Mouse (Mus musculus) MEL (cell line): ENCODE measurements at regions not wholly inside any gene's neighbourhood (a gene's known extent, or its start where the extent isn't known, plus 50 kb on each side); places are given as distances from the start of the nearest gene placed in this dataset.

Experiments used
- CHD2 ChIP-seq: IDR thresholded peaks from 2 replicates; pipeline ENCODE4 v1.6.1; 2011; ENCODE audit warnings: low read length, improper control_type of control experiment
- CTCF ChIP-seq, 3 experiments: IDR thresholded peaks in 2 of 3; conservative IDR thresholded peaks in 1 of 3; 2 replicates each; pipeline ENCODE4 v1.5.1; 2011 to 2012; ENCODE audit warnings: low read length in 3 of 3, low read depth in 2 of 3, mild to moderate bottlenecking in 2 of 3, improper control_type of control experiment in 1 of 3, inconsistent platforms in 1 of 3, mixed read lengths in 1 of 3, moderate library complexity in 1 of 3; ENCODE audit not compliant: control insufficient read depth in 1 of 3, insufficient read depth in 1 of 3, poor library complexity in 1 of 3, severe bottlenecking in 1 of 3
- E2F4 ChIP-seq: IDR thresholded peaks from 2 replicates; pipeline ENCODE4 v1.6.1; 2011; ENCODE audit warnings: low read depth, low read length, improper control_type of control experiment, borderline replicate concordance
- HCFC1 ChIP-seq: IDR thresholded peaks from 2 replicates; pipeline ENCODE4 v1.6.1; 2012; ENCODE audit warnings: low read depth, mild to moderate bottlenecking, inconsistent platforms, low read length, improper control_type of control experiment, moderate library complexity
- MAFK ChIP-seq: IDR thresholded peaks from 2 replicates; pipeline ENCODE4 v1.6.1; 2011; ENCODE audit warnings: low read depth, mild to moderate bottlenecking, low read length, improper control_type of control experiment, borderline replicate concordance
- MAX ChIP-seq: IDR thresholded peaks from 2 replicates; pipeline ENCODE4 v1.6.1; 2011; ENCODE audit warnings: low read length, improper control_type of control experiment
- NELFE ChIP-seq: IDR thresholded peaks from 2 replicates; pipeline ENCODE4 v1.6.1; 2011; ENCODE audit warnings: low read depth, low read length, improper control_type of control experiment
- NRF1 ChIP-seq: IDR thresholded peaks from 2 replicates; pipeline ENCODE4 v1.6.1; 2014; ENCODE audit warnings: low read depth, mild to moderate bottlenecking, inconsistent platforms, low read length, improper control_type of control experiment, moderate library complexity; ENCODE audit not compliant: poor library complexity, insufficient read depth, severe bottlenecking
- POLR2A ChIP-seq, 2 experiments: IDR thresholded peaks; 2 replicates each; pipeline ENCODE4 v1.6.1; 2011 to 2012; ENCODE audit warnings: low read length in 2 of 2, mild to moderate bottlenecking in 2 of 2, control low read depth in 1 of 2, improper control_type of control experiment in 1 of 2, low read depth in 1 of 2, moderate library complexity in 1 of 2; ENCODE audit not compliant: control insufficient read depth in 1 of 2, insufficient read depth in 1 of 2, poor library complexity in 1 of 2
- SIN3A ChIP-seq: IDR thresholded peaks from 2 replicates; pipeline ENCODE4 v1.6.1; 2012; ENCODE audit warnings: low read length, improper control_type of control experiment, inconsistent platforms
- ZKSCAN1 ChIP-seq: IDR thresholded peaks from 2 replicates; pipeline ENCODE4 v1.6.1; 2012; ENCODE audit warnings: low read depth, mild to moderate bottlenecking, inconsistent platforms, low read length, improper control_type of control experiment, moderate library complexity

GRCm38 (mm10) chr9:14173631-14174323 is 101.1 kb upstream of the Sesn3 start:
- TF ChIP-seq E2F4: no peak
- no peak for TF ChIP-seq POLR2A (IDR thresholded peaks at IDR 0.05; ENCODE audit: control insufficient read depth in 1 of 2, insufficient read depth in 1 of 2, low read depth in 1 of 2, low read length in 2 of 2, poor library complexity in 1 of 2)
- no peak for TF ChIP-seq MAX
- no peak for TF ChIP-seq CTCF (IDR thresholded peaks at IDR 0.05 in 2 of 3, conservative IDR thresholded peaks at IDR 0.05 in 1 of 3; ENCODE audit: control insufficient read depth in 1 of 3, insufficient read depth in 1 of 3, low read depth in 2 of 3, low read length in 3 of 3, poor library complexity in 1 of 3, severe bottlenecking in 1 of 3)
- TF ChIP-seq MAFK: no peak
- TF ChIP-seq NRF1: no peak
- no peak for TF ChIP-seq SIN3A
- TF ChIP-seq ZKSCAN1: no peak
- TF ChIP-seq CHD2: no peak
- no peak for TF ChIP-seq NELFE
- TF ChIP-seq HCFC1: no peak
